Mouse (Mus musculus): Measurements from ENCODE around the gene Sult2b1. TPM values are rescaled to one million over a fixed set of nuclear protein-coding genes. Genes with fewer than 3 reads are reported as not detected.

The Sult2b1 gene
- total and polyA plus RNA-seq, 3 experiments, result 0.17 to 0.29 TPM; not detected in 1

- TF ChIP-seq POLR2AphosphoS2 (IDR thresholded peaks at IDR 0.05; ENCODE audit: low read depth, low read length) (peak; percentile 85; the same call in 1 of the 2 replicates), ZNF384 (IDR thresholded peaks at IDR 0.05; ENCODE audit: low read depth, low read length) (no peak), RCOR1 (conservative IDR thresholded peaks at IDR 0.05; ENCODE audit: low read depth, low read length) (peak; percentile 86; the same call in 1 of the 2 replicates), ZC3H11A (IDR thresholded peaks at IDR 0.05; ENCODE audit: low read depth, low read length) (no peak), TCF12 (IDR thresholded peaks at IDR 0.05; ENCODE audit: low read depth, low read length) (peak; percentile 36; the same call in 1 of the 2 replicates), ETS1 (conservative IDR thresholded peaks at IDR 0.05; ENCODE audit: low read depth, low read length) (no peak), MAZ (IDR thresholded peaks at IDR 0.05; ENCODE audit: low read depth, low read length) (peak; percentile 83; the same call in 1 of the 2 replicates), GABPA (IDR thresholded peaks at IDR 0.05; ENCODE audit: insufficient replicate concordance, low read depth, low read length) (no peak; the same call in 1 of the 2 replicates), KAT2A (IDR thresholded peaks at IDR 0.05; ENCODE audit: insufficient replicate concordance, low read length) (peak; percentile 75; the same call in 1 of the 2 replicates), SIN3A (IDR thresholded peaks at IDR 0.05; ENCODE audit: low read length) (peak; percentile 87; the same call in 1 of the 2 replicates)
Observed at GRCm38 (mm10) chr7:45715090-45715708, 69.3 kb downstream of the Sult2b1 start, which contains the start of gene Rpl18 (continued).

GRCm38 (mm10) chr7:45714630-45715089, 69.8 kb downstream of the Sult2b1 start:
- Histone ChIP-seq H3K79me2 (replicated peaks; ENCODE audit: control insufficient read depth, extremely low read depth, insufficient read depth, poor library complexity, severe bottlenecking) (peaks cover 43% of the 10 kb centered on the region), H3K4me2 (ENCODE audit: insufficient read depth, low read depth, poor library complexity, severe bottlenecking) (peak overlapping the region; percentile 76; the same call in 1 of the 2 replicates), H3K27ac (ENCODE audit: insufficient read depth, low read depth) (no peak overlapping the region), H3K36me3 (replicated peaks in 1 of 2; ENCODE audit: control insufficient read depth in 1 of 2, insufficient read depth in 1 of 2, low read length in 1 of 2) (peaks cover 42 to 65% of the 10 kb centered on the region in 2 experiments), H3K27me3 (replicated peaks) (no peaks in the 10 kb centered on the region), H3K4me1 (ENCODE audit: control insufficient read depth in 1 of 2, insufficient read depth in 2 of 2) (peaks cover under 1 to 26% of the 10 kb centered on the region in 2 experiments; a peak in 2 of 4 replicates), H3K9me3 (replicated peaks; ENCODE audit: low read length) (no peaks in the 10 kb centered on the region), H3K9ac (ENCODE audit: insufficient read depth, low read depth) (peak overlapping the region; percentile 75), H3K4me3 (replicated peaks in 1 of 3; ENCODE audit: low read depth in 2 of 3, low read length in 2 of 3, poor library complexity in 1 of 3) (peak overlapping the region; percentile 81 to 100 (median 84))
- dilution Hi-C loops (cut with MboI; ENCODE audit: extremely low pct_ligation_motif_present, extremely low pct_unique_long_range_greater_than_20kb, low sequenced_read_pairs) (no loop called here), in situ Hi-C loops (cut with MboI; ENCODE audit: low pct_ligation_motif_present, low pct_unique_long_range_greater_than_20kb, low sequenced_read_pairs) (no loop called here)
- no peak for DNase-seq (ENCODE audit: extremely low read depth)
- TF ChIP-seq MAX (IDR thresholded peaks at IDR 0.05; ENCODE audit: low read length) (no peak), RAD21 (IDR thresholded peaks at IDR 0.05; ENCODE audit: low read depth, low read length) (no peak), CTCF (conservative IDR thresholded peaks at IDR 0.05 in 1 of 2, IDR thresholded peaks at IDR 0.05 in 1 of 2; ENCODE audit: low read depth in 2 of 2, low read length in 2 of 2) (no peak), KAT2A (IDR thresholded peaks at IDR 0.05; ENCODE audit: insufficient replicate concordance, low read length) (no peak), MEF2A (IDR thresholded peaks at IDR 0.05; ENCODE audit: borderline replicate concordance, low read depth, low read length) (no peak), JUND (conservative IDR thresholded peaks at IDR 0.05; ENCODE audit: low read depth, low read length) (no peak), SMC3 (IDR thresholded peaks at IDR 0.05; ENCODE audit: low read depth, low read length) (no peak), TCF12 (IDR thresholded peaks at IDR 0.05; ENCODE audit: low read depth, low read length) (no peak), CHD1 (IDR thresholded peaks at IDR 0.05; ENCODE audit: low read depth, low read length) (no peak), SIN3A (IDR thresholded peaks at IDR 0.05; ENCODE audit: low read length) (no peak), GABPA (IDR thresholded peaks at IDR 0.05; ENCODE audit: insufficient replicate concordance, low read depth, low read length) (no peak), JUN (IDR thresholded peaks at IDR 0.05; ENCODE audit: insufficient read depth, low read depth, low read length) (no peak)

Measured in CH12.LX (cell line).